Mouse (Mus musculus) forebrain, embryonic 11.5 days (tissue): ENCODE results near the gene Arl2. TPM values are rescaled to one million over a fixed set of nuclear protein-coding genes. Genes with fewer than 3 reads are reported as not detected.

Source experiments
- ATAC-seq: fragments of 200-750 bp; cut with Nextera tagmentation; replicated peaks from 2 replicates; pipeline ENCODE4 v1.8.0; 2017; ENCODE audit warnings: moderate TSS enrichment; ENCODE audit not compliant: low FRiP score
- DNase-seq: peaks from one replicate; pipeline ENCODE4 v3.0.0-alpha.2; 2017; ENCODE audit warnings: low spot score
- H3K27ac ChIP-seq: fragments of 300-500 bp; sonication (generic); 2 replicates; pipeline ENCODE4 v1.5.1; 2014; ENCODE audit warnings: low read depth, low read length
- H3K27me3 ChIP-seq: fragments of 300-500 bp; sonication (generic); 2 replicates; pipeline ENCODE4 v1.6.1; 2014; ENCODE audit warnings: mild to moderate bottlenecking, low read length, mixed read lengths; ENCODE audit not compliant: control insufficient read depth, insufficient read depth
- H3K36me3 ChIP-seq: fragments of 300-500 bp; sonication (generic); 2 replicates; pipeline ENCODE4 v1.6.1; 2014; ENCODE audit warnings: mild to moderate bottlenecking, low read length, moderate library complexity, mixed read lengths; ENCODE audit not compliant: control insufficient read depth, insufficient read depth
- H3K4me1 ChIP-seq: fragments of 300-500 bp; sonication (generic); replicated peaks from 2 replicates; pipeline ENCODE4 v1.6.1; 2014; ENCODE audit warnings: low read length, mixed read lengths; ENCODE audit not compliant: control insufficient read depth, insufficient read depth
- H3K4me2 ChIP-seq: fragments of 300-500 bp; sonication (generic); 2 replicates; pipeline ENCODE4 v1.6.1; 2014; ENCODE audit warnings: low read depth, mild to moderate bottlenecking, low read length, moderate library complexity, mixed read lengths; ENCODE audit not compliant: severe bottlenecking
- H3K4me3 ChIP-seq: fragments of 300-500 bp; sonication (generic); 2 replicates; pipeline ENCODE4 v1.5.1; 2014; ENCODE audit warnings: low read depth, low read length
- H3K9ac ChIP-seq: fragments of 300-500 bp; sonication (generic); 2 replicates; pipeline ENCODE4 v1.6.1; 2014; ENCODE audit warnings: low read length
- H3K9me3 ChIP-seq: fragments of 300-500 bp; sonication (generic); 2 replicates; pipeline ENCODE4 v1.6.1; 2016; ENCODE audit warnings: low read length, mixed read lengths; ENCODE audit not compliant: control insufficient read depth
- WGBS: fragments of 180-500 bp; shearing (Covaris S2); extraction: QIAGEN DNeasy Blood & Tissue Kit; methylation state at CpG from one replicate; pipeline ENCODE4 v1.1.7; 2014; 5-methylcytosine and 5-hydroxymethylcytosine counted together
- polyA plus RNA-seq: library from polyadenylated mRNA; unstranded; fragments of >200 nt; fragmentation: Nextera tagmentation; extraction: Ambion mirVana; gene quantifications from 2 replicates; pipeline ENCODE4 v1.2.1, GENCODE M21; 2014

The Arl2 gene
- polyA plus RNA-seq, 1 experiment from 2014 or later = 72.2 TPM

GRCm38 (mm10) chr19:6118677-6119185, 22.6 kb downstream of the Arl2 start:
- DNase-seq = peak; percentile 62

GRCm38 (mm10) chr19:6117986-6118676, 23.2 kb downstream of the Arl2 start, which contains the start of gene Sac3d1:
Sac3d1 (minus strand) TSS chr19:6118650.
- under 1% methylated on average over 76 of the region's 77 CpGs for WGBS
- no peaks in the 10 kb centered on the region for H3K9me3 ChIP-seq
- peak within 1 kb of the TSS; percentile 96 for H3K27ac ChIP-seq
- ATAC-seq (peak; percentile 89), DNase-seq (peak; percentile 94)
- H3K36me3 ChIP-seq = peaks cover 8% of the 10 kb centered on the region
- peak within 1 kb of the TSS; percentile 88 for H3K4me3 ChIP-seq
- H3K9ac ChIP-seq = peak within 1 kb of the TSS; percentile 94
- H3K4me1 ChIP-seq = 0 out of 2 replicates have a peak, but pooled peaks cover 2% of the 10 kb centered on the region
- peak within 1 kb of the TSS; percentile 86 for H3K4me2 ChIP-seq
- H3K27me3 ChIP-seq = no peaks in the 10 kb centered on the region

More at GRCm38 (mm10) chr19:6118677-6119185, 22.6 kb downstream of the Arl2 start:
- no peaks in the 10 kb centered on the region for H3K9me3 ChIP-seq
- 2% methylated on average over 8 of the region's 8 CpGs for WGBS
- peak overlapping the region; percentile 94 for H3K9ac ChIP-seq
- peaks cover 8% of the 10 kb centered on the region for H3K36me3 ChIP-seq
- H3K4me2 ChIP-seq = peak overlapping the region; percentile 86
- H3K4me3 ChIP-seq = peak overlapping the region; percentile 88
- peak overlapping the region; percentile 96 for H3K27ac ChIP-seq
- no peaks in the 10 kb centered on the region for H3K27me3 ChIP-seq
- H3K4me1 ChIP-seq = 0 out of 2 replicates have a peak, but pooled peaks cover 2% of the 10 kb centered on the region
- no peak; the same call in 1 of the 2 replicates for ATAC-seq

GRCm38 (mm10) chr19:6117346-6117985, 23.9 kb downstream of the Arl2 start:
- 5% methylated on average over 32 of the region's 32 CpGs for WGBS

DNA sequence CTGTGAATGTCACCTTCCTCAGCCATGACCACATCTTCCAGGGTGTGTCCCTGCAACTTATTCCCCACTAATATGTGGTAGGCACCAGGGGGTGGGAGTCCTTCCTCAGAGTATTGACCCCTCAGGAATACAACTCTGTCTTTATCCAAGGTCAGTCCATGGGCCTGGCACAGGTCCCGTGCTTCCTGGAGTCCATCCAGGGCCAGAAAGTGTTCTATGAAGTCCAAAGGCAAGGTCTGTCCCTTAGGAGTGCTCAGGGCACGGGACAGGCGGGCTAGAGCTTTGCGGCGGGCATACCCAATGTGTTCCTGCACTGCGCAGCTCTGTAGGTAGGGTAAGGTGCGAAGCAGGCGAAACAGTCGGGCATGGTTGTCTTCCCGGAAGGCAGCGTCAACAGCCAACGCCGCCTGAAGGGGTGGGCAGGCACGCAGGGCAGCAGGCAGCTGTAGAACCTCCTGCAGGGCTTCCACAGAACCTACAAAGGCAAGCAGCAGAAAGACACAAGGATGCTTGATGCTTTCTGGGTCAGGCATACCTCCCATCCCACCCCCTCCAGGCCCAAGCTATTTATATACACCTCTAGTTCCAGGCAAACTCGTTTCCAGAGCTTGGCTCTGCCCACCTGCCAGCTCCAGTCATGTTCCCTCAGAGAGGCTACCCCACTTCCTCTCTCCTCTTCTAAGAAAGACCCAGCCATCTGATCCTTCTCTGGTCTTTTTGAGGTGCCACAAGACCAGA, 25.1 kb downstream of the Arl2 start:
- ATAC-seq (no peak), DNase-seq (no peak)
- Histone ChIP-seq H3K27me3 (no peaks in the 10 kb centered on the region), H3K4me1 (0 out of 2 replicates have a peak, but pooled peaks cover 2% of the 10 kb centered on the region), H3K9me3 (no peaks in the 10 kb centered on the region), H3K9ac (0 out of 2 replicates have a peak overlapping the region, but pooled peaks have one; percentile 4), H3K36me3 (peaks cover 8% of the 10 kb centered on the region), H3K4me3 (no peak overlapping the region), H3K4me2 (peak overlapping the region; percentile 86; the same call in 1 of the 2 replicates), H3K27ac (no peak overlapping the region)
- 92% methylated on average over 15 of the region's 15 CpGs for WGBS

More at GRCm38 (mm10) chr19:6117346-6117985, 23.9 kb downstream of the Arl2 start:
- peaks cover 8% of the 10 kb centered on the region for H3K36me3 ChIP-seq
- H3K4me2 ChIP-seq = peak overlapping the region; percentile 86
- H3K9ac ChIP-seq = peak overlapping the region; percentile 94
- H3K27ac ChIP-seq = peak overlapping the region; percentile 96
- peak overlapping the region; percentile 88 for H3K4me3 ChIP-seq
- no peaks in the 10 kb centered on the region for H3K9me3 ChIP-seq
- H3K27me3 ChIP-seq = no peaks in the 10 kb centered on the region
- DNase-seq (no peak), ATAC-seq (no peak)
- 0 out of 2 replicates have a peak, but pooled peaks cover 2% of the 10 kb centered on the region for H3K4me1 ChIP-seq

DNA sequence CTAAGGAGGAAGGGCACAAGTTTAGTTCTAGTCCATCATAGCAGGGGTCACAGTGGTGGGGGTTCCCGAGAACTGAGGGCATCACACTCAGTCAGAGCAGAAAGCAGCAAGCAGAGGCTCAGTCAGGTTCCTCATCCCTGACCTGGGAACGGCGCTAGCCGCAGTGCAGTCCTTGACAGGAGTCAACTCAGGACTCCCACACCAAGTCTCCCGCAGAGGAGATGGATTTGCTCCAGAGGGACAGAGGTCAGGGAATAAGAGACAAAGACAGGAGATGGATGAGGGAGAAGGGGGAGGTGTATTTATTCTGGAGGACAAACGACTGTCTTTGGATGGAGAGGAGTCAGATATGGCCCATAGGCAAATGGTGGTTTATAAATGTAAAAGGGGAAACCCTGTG, 28.2 kb downstream of the Arl2 start:
- peaks cover 8% of the 10 kb centered on the region for H3K36me3 ChIP-seq
- H3K4me2 ChIP-seq = no peak overlapping the region
- DNase-seq (no peak), ATAC-seq (no peak)
- no peak overlapping the region for H3K27ac ChIP-seq
- WGBS = 74% methylated on average over 6 of the region's 6 CpGs
- 0 out of 2 replicates have a peak, but pooled peaks cover 2% of the 10 kb centered on the region for H3K4me1 ChIP-seq
- H3K9ac ChIP-seq = no peak overlapping the region
- no peaks in the 10 kb centered on the region for H3K9me3 ChIP-seq
- H3K27me3 ChIP-seq = no peaks in the 10 kb centered on the region
- no peak overlapping the region for H3K4me3 ChIP-seq

DNA sequence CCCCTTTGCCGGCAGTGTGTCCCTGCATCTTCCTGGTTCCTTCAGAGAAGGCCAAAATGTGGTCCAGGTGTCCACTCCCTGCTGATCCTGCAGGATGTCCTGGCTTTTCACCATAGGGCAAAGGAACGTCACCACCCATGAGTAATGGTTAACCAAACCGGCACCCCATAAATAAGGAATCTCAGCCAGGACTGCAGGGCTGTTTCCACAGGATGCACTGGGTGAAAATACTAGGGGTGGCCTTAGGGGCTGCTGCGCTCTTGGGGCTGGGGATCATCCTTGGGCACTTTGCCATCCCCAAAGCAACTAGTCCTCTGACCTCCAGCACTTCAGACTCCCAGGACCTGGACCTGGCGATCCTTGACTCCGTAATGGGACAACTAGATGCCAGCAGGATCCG, 35.8 kb downstream of the Arl2 start, which contains the start of gene Naaladl1:
Gene Naaladl1 (plus strand): TSS at position 197 of the 400 bp plus-strand sequence.
- 88% methylated on average over 7 of the region's 7 CpGs for WGBS
- H3K4me2 ChIP-seq = no peak within 1 kb of the TSS
- ATAC-seq = no peak
- H3K4me1 ChIP-seq = no peaks in the 10 kb centered on the region
- H3K27ac ChIP-seq = no peak within 1 kb of the TSS
- no peaks in the 10 kb centered on the region for H3K27me3 ChIP-seq
- no peaks in the 10 kb centered on the region for H3K9me3 ChIP-seq
- no peaks in the 10 kb centered on the region for H3K36me3 ChIP-seq
- no peak within 1 kb of the TSS for H3K4me3 ChIP-seq
- H3K9ac ChIP-seq = no peak within 1 kb of the TSS
- DNase-seq = no peak

DNA sequence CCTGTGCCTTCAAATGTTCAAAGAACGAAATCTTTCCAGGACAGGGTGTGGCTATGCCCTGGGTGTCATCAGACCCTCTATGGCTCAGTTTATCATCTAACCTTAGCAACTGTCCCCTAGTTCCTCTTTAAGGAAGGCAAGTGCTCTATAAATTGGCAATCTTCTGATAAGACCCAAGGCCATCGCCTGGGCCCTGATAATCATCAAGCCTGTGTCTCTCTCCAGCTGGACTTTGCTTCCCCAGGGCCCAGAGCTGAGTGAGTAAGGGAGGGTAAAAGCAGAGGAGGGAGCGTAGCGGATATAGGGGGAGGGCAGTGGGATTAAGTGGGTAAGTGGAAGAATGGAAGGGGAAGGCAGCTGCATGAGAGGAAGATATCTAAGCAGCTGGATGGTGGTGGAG, 36.9 kb downstream of the Arl2 start:
- WGBS = 88% methylated on average over 4 of the region's 4 CpGs
- H3K27ac ChIP-seq = no peak overlapping the region

More for the DNA sequence above, 36.9 kb downstream of the Arl2 start:
- ATAC-seq = no peak
- no peak for DNase-seq
- H3K27me3 ChIP-seq = no peaks in the 10 kb centered on the region
- no peak overlapping the region for H3K9ac ChIP-seq
- no peak overlapping the region for H3K4me3 ChIP-seq
- no peak overlapping the region for H3K4me2 ChIP-seq
- no peaks in the 10 kb centered on the region for H3K36me3 ChIP-seq
- H3K9me3 ChIP-seq = no peaks in the 10 kb centered on the region
- no peaks in the 10 kb centered on the region for H3K4me1 ChIP-seq
